Mouse (Mus musculus): ENCODE results near the gene Tle2. TPM values are rescaled to one million over a fixed set of nuclear protein-coding genes. Genes with fewer than 3 reads are reported as not detected.

The Tle2 gene
- polyA plus RNA-seq, 1 experiment from 2014 or later: 29.7 TPM

GRCm38 (mm10) chr10:81570238-81570800 lies 4.0 kb upstream of the Tle2 start:
- peaks cover 44% of the 10 kb centered on the region for H3K4me1 ChIP-seq (replicated peaks; ENCODE audit: control insufficient read depth, insufficient read depth, low read length)
- DNase-seq (ENCODE audit: low spot score): peak; percentile 67
- peak overlapping the region; percentile 31 for H3K4me3 ChIP-seq (replicated peaks; ENCODE audit: low read length)
- peaks cover 56% of the 10 kb centered on the region for H3K27me3 ChIP-seq (ENCODE audit: control insufficient read depth, insufficient read depth, low read length)
- H3K27ac ChIP-seq: peak overlapping the region; percentile 84
- peak; percentile 17 for ATAC-seq (ENCODE audit: low FRiP score)
- peaks cover 24% of the 10 kb centered on the region for H3K36me3 ChIP-seq (replicated peaks; ENCODE audit: control insufficient read depth, insufficient read depth)
- no peaks in the 10 kb centered on the region for H3K9me3 ChIP-seq (ENCODE audit: control insufficient read depth, low read length)
- WGBS: 0% methylated on average over 8 of the region's 11 CpGs
- H3K9ac ChIP-seq: no peak overlapping the region
- peak overlapping the region; percentile 63 for H3K4me2 ChIP-seq (replicated peaks)

- H3K4me1 ChIP-seq (replicated peaks; ENCODE audit: control insufficient read depth, insufficient read depth, low read length): peaks cover 51% of the 10 kb centered on the region
- H3K27me3 ChIP-seq (ENCODE audit: control insufficient read depth, insufficient read depth, low read length): peaks cover 53% of the 10 kb centered on the region
- peak overlapping the region; percentile 63 for H3K4me2 ChIP-seq (replicated peaks)
- ATAC-seq (ENCODE audit: low FRiP score): peak; percentile 65
- H3K9me3 ChIP-seq (ENCODE audit: control insufficient read depth, low read length): no peaks in the 10 kb centered on the region
- H3K36me3 ChIP-seq (replicated peaks; ENCODE audit: control insufficient read depth, insufficient read depth): peaks cover 17% of the 10 kb centered on the region
- peak overlapping the region; percentile 84 for H3K27ac ChIP-seq
- H3K4me3 ChIP-seq (replicated peaks; ENCODE audit: low read length): peak overlapping the region; percentile 31
- under 1% methylated on average over 33 of the region's 34 CpGs for WGBS
- peak; percentile 97 for DNase-seq (ENCODE audit: low spot score)
- H3K9ac ChIP-seq: peak overlapping the region; percentile 6; the same call in 1 of the 2 replicates
Observed at GRCm38 (mm10) chr10:81570831-81571500, 3.4 kb upstream of the Tle2 start.

GRCm38 (mm10) chr10:81571501-81571876 lies 2.9 kb upstream of the Tle2 start:
- under 1% methylated on average over 18 of the region's 18 CpGs for WGBS
- peaks cover 52% of the 10 kb centered on the region for H3K4me1 ChIP-seq (replicated peaks; ENCODE audit: control insufficient read depth, insufficient read depth, low read length)

GRCm38 (mm10) chr10:81572133-81572671 lies 2.2 kb upstream of the Tle2 start:
- DNase-seq (ENCODE audit: low spot score) (no peak), ATAC-seq (ENCODE audit: low FRiP score) (no peak)
- peaks cover 53% of the 10 kb centered on the region for H3K27me3 ChIP-seq (ENCODE audit: control insufficient read depth, insufficient read depth, low read length)
- peaks cover 52% of the 10 kb centered on the region for H3K4me1 ChIP-seq (replicated peaks; ENCODE audit: control insufficient read depth, insufficient read depth, low read length)
- 0 out of 2 replicates have a peak, but pooled peaks cover 5% of the 10 kb centered on the region for H3K36me3 ChIP-seq (replicated peaks; ENCODE audit: control insufficient read depth, insufficient read depth)
- peak overlapping the region; percentile 63 for H3K4me2 ChIP-seq (replicated peaks)
- 0 out of 2 replicates have a peak overlapping the region, but pooled peaks have one; percentile 7 for H3K4me3 ChIP-seq (replicated peaks; ENCODE audit: low read length)
- no peaks in the 10 kb centered on the region for H3K9me3 ChIP-seq (ENCODE audit: control insufficient read depth, low read length)
- WGBS: 3% methylated on average over 9 of the region's 9 CpGs
- H3K9ac ChIP-seq: no peak overlapping the region
- H3K27ac ChIP-seq: no peak overlapping the region

More at GRCm38 (mm10) chr10:81571501-81571876, 2.9 kb upstream of the Tle2 start:
- Histone ChIP-seq H3K36me3 (replicated peaks; ENCODE audit: control insufficient read depth, insufficient read depth) (peaks cover 12% of the 10 kb centered on the region; the same call in 1 of the 2 replicates), H3K27me3 (ENCODE audit: control insufficient read depth, insufficient read depth, low read length) (peaks cover 53% of the 10 kb centered on the region), H3K9ac (peak overlapping the region; percentile 6; the same call in 1 of the 2 replicates), H3K4me3 (replicated peaks; ENCODE audit: low read length) (peak overlapping the region; percentile 31), H3K9me3 (ENCODE audit: control insufficient read depth, low read length) (no peaks in the 10 kb centered on the region), H3K27ac (peak overlapping the region; percentile 84; the same call in 1 of the 2 replicates), H3K4me2 (replicated peaks) (peak overlapping the region; percentile 63)
- peak; percentile 99 for DNase-seq (ENCODE audit: low spot score)
- peak; percentile 93 for ATAC-seq (ENCODE audit: low FRiP score)

- no peak for ATAC-seq (ENCODE audit: low FRiP score)
- no peaks in the 10 kb centered on the region for H3K9me3 ChIP-seq (ENCODE audit: control insufficient read depth, low read length)
- WGBS: 12% methylated on average over 9 of the region's 9 CpGs
- no peak overlapping the region for H3K27ac ChIP-seq
- H3K27me3 ChIP-seq (ENCODE audit: control insufficient read depth, insufficient read depth, low read length): peaks cover 50% of the 10 kb centered on the region
- H3K9ac ChIP-seq: no peak overlapping the region
- H3K4me2 ChIP-seq (replicated peaks): no peak overlapping the region
- H3K4me3 ChIP-seq (replicated peaks; ENCODE audit: low read length): no peak overlapping the region
- no peaks in the 10 kb centered on the region for H3K36me3 ChIP-seq (replicated peaks; ENCODE audit: control insufficient read depth, insufficient read depth)
- no peak for DNase-seq (ENCODE audit: low spot score)
- peaks cover 52% of the 10 kb centered on the region for H3K4me1 ChIP-seq (replicated peaks; ENCODE audit: control insufficient read depth, insufficient read depth, low read length)
Observed at GRCm38 (mm10) chr10:81572975-81573374, 1.4 kb upstream of the Tle2 start.

- peak overlapping the region; percentile 40; the same call in 1 of the 2 replicates for H3K27ac ChIP-seq
- DNase-seq (ENCODE audit: low spot score) (no peak), ATAC-seq (ENCODE audit: low FRiP score) (no peak)
- H3K36me3 ChIP-seq (replicated peaks; ENCODE audit: control insufficient read depth, insufficient read depth): no peaks in the 10 kb centered on the region
- H3K27me3 ChIP-seq (ENCODE audit: control insufficient read depth, insufficient read depth, low read length): peaks cover 58% of the 10 kb centered on the region
- no peaks in the 10 kb centered on the region for H3K9me3 ChIP-seq (ENCODE audit: control insufficient read depth, low read length)
- peak overlapping the region; percentile 74 for H3K9ac ChIP-seq
- peak overlapping the region; percentile 74 for H3K4me2 ChIP-seq (replicated peaks)
- 0% methylated on average over 29 of the region's 30 CpGs for WGBS
- H3K4me3 ChIP-seq (replicated peaks; ENCODE audit: low read length): peak overlapping the region; percentile 55
- H3K4me1 ChIP-seq (replicated peaks; ENCODE audit: control insufficient read depth, insufficient read depth, low read length): peaks cover 32% of the 10 kb centered on the region
Observed at GRCm38 (mm10) chr10:81575208-81575631, 859 bp downstream of the Tle2 start.

GRCm38 (mm10) chr10:81575695-81576094 lies 1.3 kb downstream of the Tle2 start:
- ATAC-seq (ENCODE audit: low FRiP score) (no peak), DNase-seq (ENCODE audit: low spot score) (no peak)
- no peaks in the 10 kb centered on the region for H3K36me3 ChIP-seq (replicated peaks; ENCODE audit: control insufficient read depth, insufficient read depth)
- 2% methylated on average over 6 of the region's 6 CpGs for WGBS
- peaks cover 27% of the 10 kb centered on the region for H3K4me1 ChIP-seq (replicated peaks; ENCODE audit: control insufficient read depth, insufficient read depth, low read length)
- peaks cover 62% of the 10 kb centered on the region for H3K27me3 ChIP-seq (ENCODE audit: control insufficient read depth, insufficient read depth, low read length)
- no peaks in the 10 kb centered on the region for H3K9me3 ChIP-seq (ENCODE audit: control insufficient read depth, low read length)
- H3K9ac ChIP-seq: peak overlapping the region; percentile 74
- peak overlapping the region; percentile 55 for H3K4me3 ChIP-seq (replicated peaks; ENCODE audit: low read length)
- H3K27ac ChIP-seq: no peak overlapping the region
- peak overlapping the region; percentile 74 for H3K4me2 ChIP-seq (replicated peaks)

GRCm38 (mm10) chr10:81579967-81580366 lies 5.6 kb downstream of the Tle2 start:
- Histone ChIP-seq H3K4me3 (replicated peaks; ENCODE audit: low read length) (no peak overlapping the region), H3K4me2 (replicated peaks) (no peak overlapping the region), H3K27ac (no peak overlapping the region), H3K9ac (no peak overlapping the region), H3K36me3 (replicated peaks; ENCODE audit: control insufficient read depth, insufficient read depth) (no peaks in the 10 kb centered on the region), H3K27me3 (ENCODE audit: control insufficient read depth, insufficient read depth, low read length) (peaks cover 65% of the 10 kb centered on the region), H3K9me3 (ENCODE audit: control insufficient read depth, low read length) (no peaks in the 10 kb centered on the region), H3K4me1 (replicated peaks; ENCODE audit: control insufficient read depth, insufficient read depth, low read length) (peaks cover 17% of the 10 kb centered on the region)
- no peak for DNase-seq (ENCODE audit: low spot score)
- 66% methylated on average over 4 of the region's 4 CpGs for whole genome bisulfite sequencing
- no peak for ATAC-seq (ENCODE audit: low FRiP score)

- Histone ChIP-seq H3K36me3 (replicated peaks; ENCODE audit: control insufficient read depth, insufficient read depth) (no peaks in the 10 kb centered on the region), H3K27me3 (ENCODE audit: control insufficient read depth, insufficient read depth, low read length) (peaks cover 71% of the 10 kb centered on the region), H3K4me2 (replicated peaks) (no peak overlapping the region), H3K9ac (no peak overlapping the region; the same call in 1 of the 2 replicates), H3K4me3 (replicated peaks; ENCODE audit: low read length) (no peak overlapping the region), H3K4me1 (replicated peaks; ENCODE audit: control insufficient read depth, insufficient read depth, low read length) (peaks cover 12% of the 10 kb centered on the region), H3K9me3 (ENCODE audit: control insufficient read depth, low read length) (0 out of 2 replicates have a peak, but pooled peaks cover 4% of the 10 kb centered on the region), H3K27ac (no peak overlapping the region)
- no peak for ATAC-seq (ENCODE audit: low FRiP score)
- WGBS: 54% methylated on average over 25 of the region's 25 CpGs
- no peak for DNase-seq (ENCODE audit: low spot score)
Observed at GRCm38 (mm10) chr10:81580441-81581070, 6.2 kb downstream of the Tle2 start.
